Mouse (Mus musculus): ENCODE measurements at regions not wholly inside any gene's neighbourhood (a gene's known extent, or its start where the extent isn't known, plus 50 kb on each side); places are given as distances from the start of the nearest gene placed in this dataset.

GRCm38 (mm10) chr10:117534478-117534877 lies 94.8 kb upstream of the Cpm start:
- no peaks in the 10 kb centered on the region for H3K4me1 ChIP-seq (replicated peaks)
- 64% methylated on average over 4 of the region's 4 CpGs for WGBS (ENCODE audit: insufficient replicate concordance)

DNA sequence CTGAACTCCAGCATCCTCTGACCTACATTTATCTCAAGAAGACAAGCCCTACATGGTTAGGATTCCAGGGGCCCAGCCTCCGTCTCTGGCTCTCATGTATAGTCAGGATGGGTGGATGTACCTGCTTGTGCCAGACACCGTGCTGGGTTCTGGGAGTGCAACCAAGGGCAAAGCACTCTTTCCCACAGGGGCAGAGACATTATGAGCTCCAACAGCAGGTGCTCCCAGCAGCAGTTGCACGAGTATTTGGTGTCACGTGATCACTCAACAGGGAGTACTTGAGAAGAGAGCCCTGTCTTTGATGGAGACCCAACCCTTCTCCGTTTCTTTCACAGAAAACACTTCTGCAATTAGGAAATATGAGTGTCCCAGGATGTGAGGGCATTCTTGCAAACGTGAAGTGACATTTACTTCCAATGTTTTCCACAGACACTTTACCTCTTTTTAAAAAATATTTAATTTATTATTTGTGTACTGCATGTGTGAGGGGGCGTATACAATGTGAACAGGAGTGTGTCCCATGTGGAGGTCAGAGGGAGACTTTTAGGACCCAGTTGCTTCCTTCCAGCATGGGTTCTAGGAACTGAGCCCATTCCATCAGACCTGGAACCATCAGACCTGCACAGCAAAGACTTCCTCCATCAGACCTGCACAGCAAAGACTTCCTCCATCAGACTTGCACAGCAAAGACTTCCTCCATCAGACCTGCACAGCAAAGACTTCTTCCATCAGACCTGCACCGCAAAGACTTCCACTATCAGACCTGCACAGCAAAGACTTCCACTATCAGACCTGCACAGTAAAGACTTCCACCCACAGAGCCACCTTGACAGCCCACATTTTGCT lies 95.5 kb upstream of the Cpm start:
- Histone ChIP-seq H3K4me2 (no peak overlapping the region), H3K9me3 (replicated peaks) (no peaks in the 10 kb centered on the region), H3K4me1 (replicated peaks) (no peaks in the 10 kb centered on the region), H3K27me3 (no peaks in the 10 kb centered on the region), H3K9ac (no peak overlapping the region), H3K36me3 (replicated peaks) (no peaks in the 10 kb centered on the region), H3K4me3 (replicated peaks) (no peak overlapping the region), H3K27ac (replicated peaks) (no peak overlapping the region)
- no peak for ATAC-seq (ENCODE audit: insufficient read depth)
- WGBS (ENCODE audit: insufficient replicate concordance), result 62% methylated on average over 8 of the region's 8 CpGs

More at GRCm38 (mm10) chr10:117534478-117534877, 94.8 kb upstream of the Cpm start:
- Histone ChIP-seq H3K9me3 (replicated peaks) (no peaks in the 10 kb centered on the region), H3K4me2 (no peak overlapping the region), H3K36me3 (replicated peaks) (no peaks in the 10 kb centered on the region), H3K9ac (no peak overlapping the region), H3K27ac (replicated peaks) (no peak overlapping the region), H3K27me3 (no peaks in the 10 kb centered on the region), H3K4me3 (replicated peaks) (no peak overlapping the region)
- no peak for ATAC-seq (ENCODE audit: insufficient read depth)

- no peaks in the 10 kb centered on the region for H3K36me3 ChIP-seq (replicated peaks)
- no peak for ATAC-seq (ENCODE audit: insufficient read depth)
- no peaks in the 10 kb centered on the region for H3K9me3 ChIP-seq (replicated peaks)
- 75% methylated on average over 1 of the region's 1 CpGs for whole genome bisulfite sequencing (ENCODE audit: insufficient replicate concordance)
- no peaks in the 10 kb centered on the region for H3K4me1 ChIP-seq (replicated peaks)
- no peaks in the 10 kb centered on the region for H3K27me3 ChIP-seq
- H3K27ac ChIP-seq (replicated peaks), result no peak overlapping the region
- H3K4me2 ChIP-seq, result no peak overlapping the region
- H3K9ac ChIP-seq, result no peak overlapping the region
- H3K4me3 ChIP-seq (replicated peaks), result no peak overlapping the region
Observed at GRCm38 (mm10) chr10:117532750-117533540, 96.4 kb upstream of the Cpm start.

GRCm38 (mm10) chr10:117531798-117532747 lies 97.2 kb upstream of the Cpm start:
- WGBS (ENCODE audit: insufficient replicate concordance), result 72% methylated on average over 17 of the region's 17 CpGs
- Histone ChIP-seq H3K27me3 (no peaks in the 10 kb centered on the region), H3K9ac (no peak overlapping the region), H3K9me3 (replicated peaks) (no peaks in the 10 kb centered on the region), H3K4me1 (replicated peaks) (no peaks in the 10 kb centered on the region), H3K4me2 (no peak overlapping the region), H3K36me3 (replicated peaks) (no peaks in the 10 kb centered on the region), H3K27ac (replicated peaks) (no peak overlapping the region), H3K4me3 (replicated peaks) (no peak overlapping the region)
- no peak for ATAC-seq (ENCODE audit: insufficient read depth)

DNA sequence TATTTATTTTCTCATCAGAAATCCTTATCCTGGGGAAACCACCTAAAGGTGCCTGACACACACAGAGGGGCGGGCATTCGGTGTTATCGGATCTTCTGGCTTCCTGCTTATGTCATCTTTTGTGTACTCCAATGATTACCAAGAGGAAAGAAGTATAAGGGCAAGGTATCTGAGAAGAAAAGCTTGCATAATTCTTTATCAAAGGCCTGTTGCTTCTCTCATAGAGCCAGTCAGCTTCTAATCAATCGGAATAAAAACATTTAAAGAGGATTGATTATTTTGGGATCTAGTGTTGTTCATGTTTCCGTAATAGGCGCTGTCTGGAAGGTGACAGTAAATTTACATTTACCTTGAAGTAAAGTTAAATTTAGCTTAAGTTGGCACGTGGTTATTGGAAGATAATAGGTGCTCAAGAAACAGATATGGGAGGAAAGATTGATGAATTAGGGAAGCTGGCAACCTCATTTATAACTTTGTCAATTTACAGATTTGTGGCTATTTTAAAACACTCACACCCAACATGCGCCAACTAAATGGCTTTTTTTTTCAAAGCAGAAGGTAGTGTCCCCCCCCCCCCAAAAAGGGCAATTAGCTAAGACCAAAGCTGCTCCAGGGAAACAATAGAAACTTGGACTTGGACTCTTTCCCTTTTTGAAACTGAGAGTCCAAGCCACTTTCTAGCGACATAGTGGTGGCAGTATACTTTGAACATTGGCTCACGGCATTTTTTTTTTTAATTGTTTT lies 98.3 kb upstream of the Cpm start:
- ATAC-seq (ENCODE audit: insufficient read depth), result no peak
- no peak overlapping the region for H3K4me3 ChIP-seq (replicated peaks)
- no peaks in the 10 kb centered on the region for H3K4me1 ChIP-seq (replicated peaks)
- no peaks in the 10 kb centered on the region for H3K9me3 ChIP-seq (replicated peaks)
- no peak overlapping the region for H3K27ac ChIP-seq (replicated peaks)
- no peaks in the 10 kb centered on the region for H3K27me3 ChIP-seq
- no peaks in the 10 kb centered on the region for H3K36me3 ChIP-seq (replicated peaks)
- H3K9ac ChIP-seq, result no peak overlapping the region
- 60% methylated on average over 10 of the region's 10 CpGs for WGBS (ENCODE audit: insufficient replicate concordance)
- no peak overlapping the region for H3K4me2 ChIP-seq

GRCm38 (mm10) chr10:117530007-117530858 lies 99.1 kb upstream of the Cpm start:
- H3K27me3 ChIP-seq, result no peaks in the 10 kb centered on the region
- no peak overlapping the region for H3K27ac ChIP-seq (replicated peaks)
- H3K9me3 ChIP-seq (replicated peaks), result no peaks in the 10 kb centered on the region
- H3K36me3 ChIP-seq (replicated peaks), result no peaks in the 10 kb centered on the region
- H3K4me3 ChIP-seq (replicated peaks), result no peak overlapping the region
- no peaks in the 10 kb centered on the region for H3K4me1 ChIP-seq (replicated peaks)
- H3K9ac ChIP-seq, result no peak overlapping the region
- WGBS (ENCODE audit: insufficient replicate concordance), result 60% methylated on average over 15 of the region's 15 CpGs
- no peak for ATAC-seq (ENCODE audit: insufficient read depth)
- no peak overlapping the region for H3K4me2 ChIP-seq

- Histone ChIP-seq H3K9me3 (replicated peaks) (no peaks in the 10 kb centered on the region), H3K36me3 (replicated peaks) (no peaks in the 10 kb centered on the region), H3K4me3 (replicated peaks) (no peak overlapping the region), H3K27me3 (no peaks in the 10 kb centered on the region), H3K4me1 (replicated peaks) (no peaks in the 10 kb centered on the region), H3K27ac (replicated peaks) (no peak overlapping the region), H3K4me2 (no peak overlapping the region), H3K9ac (no peak overlapping the region)
- 67% methylated on average over 7 of the region's 7 CpGs for WGBS (ENCODE audit: insufficient replicate concordance)
- no peak for ATAC-seq (ENCODE audit: insufficient read depth)
Observed at GRCm38 (mm10) chr10:117529269-117530006, 99.9 kb upstream of the Cpm start.

- no peaks in the 10 kb centered on the region for H3K4me1 ChIP-seq (replicated peaks)
- H3K27me3 ChIP-seq, result no peaks in the 10 kb centered on the region
- 69% methylated on average over 8 of the region's 8 CpGs for WGBS (ENCODE audit: insufficient replicate concordance)
- ATAC-seq (ENCODE audit: insufficient read depth), result no peak
- H3K4me3 ChIP-seq (replicated peaks), result no peak overlapping the region
- H3K27ac ChIP-seq (replicated peaks), result no peak overlapping the region
- no peaks in the 10 kb centered on the region for H3K9me3 ChIP-seq (replicated peaks)
- H3K9ac ChIP-seq, result no peak overlapping the region
- no peak overlapping the region for H3K4me2 ChIP-seq
- H3K36me3 ChIP-seq (replicated peaks), result no peaks in the 10 kb centered on the region
Observed at GRCm38 (mm10) chr10:117528575-117529268, 100.6 kb upstream of the Cpm start.

GRCm38 (mm10) chr10:117527979-117528378 lies 101.3 kb upstream of the Cpm start:
- no peak for ATAC-seq (ENCODE audit: insufficient read depth)

More at GRCm38 (mm10) chr10:117527979-117528378, 101.3 kb upstream of the Cpm start:
- WGBS (ENCODE audit: insufficient replicate concordance), result 72% methylated on average over 6 of the region's 6 CpGs
- Histone ChIP-seq H3K27me3 (no peaks in the 10 kb centered on the region), H3K9me3 (replicated peaks) (no peaks in the 10 kb centered on the region), H3K27ac (replicated peaks) (no peak overlapping the region), H3K9ac (no peak overlapping the region), H3K4me2 (no peak overlapping the region), H3K4me1 (replicated peaks) (no peaks in the 10 kb centered on the region), H3K4me3 (replicated peaks) (no peak overlapping the region), H3K36me3 (replicated peaks) (no peaks in the 10 kb centered on the region)

Data from liver, embryonic 15.5 days (tissue).